Mouse (Mus musculus) stomach, postnatal 0 days (tissue): ENCODE results near the gene Ush2a.

Experiments used
- CTCF ChIP-seq: IDR thresholded peaks from 2 replicates; pipeline ENCODE4 v1.5.1; 2016; ENCODE audit warnings: antibody characterized with exemption, low read depth, mild to moderate bottlenecking, moderate library complexity
- EP300 ChIP-seq: optimal IDR thresholded peaks from 2 replicates; pipeline ENCODE3; 2016; ENCODE audit warnings: antibody characterized with exemption

DNA sequence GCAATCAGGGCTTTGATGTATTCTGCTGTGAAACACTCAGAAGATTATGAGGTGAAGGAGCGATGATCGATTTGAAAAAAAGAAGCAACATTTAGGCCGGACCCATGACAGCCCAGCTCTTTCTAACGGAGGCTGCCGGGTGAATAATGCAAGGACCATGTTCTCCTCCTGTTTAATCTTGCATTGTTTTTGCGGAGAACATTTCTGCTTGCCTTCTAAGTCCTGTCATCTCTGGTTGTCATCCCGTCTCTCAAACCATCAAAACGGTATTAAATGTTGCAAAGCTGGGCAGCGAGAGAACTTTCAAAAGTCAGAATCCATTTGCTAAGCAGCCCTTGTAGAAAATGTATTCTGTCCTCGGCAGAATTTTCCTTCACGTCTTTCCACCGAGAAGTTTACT, 394.3 kb downstream of the Ush2a start:
- TF ChIP-seq CTCF: no peak
- TF ChIP-seq EP300: no peak
